Mouse (Mus musculus): Measurements from ENCODE around the gene Lrrc55. TPM values are rescaled to one million over a fixed set of nuclear protein-coding genes. Genes with fewer than 3 reads are reported as not detected.
A peak's percentile ranks its signal among the peaks of the same experiment; 100 is the strongest.

The Lrrc55 gene
- total RNA-seq, 2 experiments from 2014 or later: 1.8 to 2.0 TPM

DNA sequence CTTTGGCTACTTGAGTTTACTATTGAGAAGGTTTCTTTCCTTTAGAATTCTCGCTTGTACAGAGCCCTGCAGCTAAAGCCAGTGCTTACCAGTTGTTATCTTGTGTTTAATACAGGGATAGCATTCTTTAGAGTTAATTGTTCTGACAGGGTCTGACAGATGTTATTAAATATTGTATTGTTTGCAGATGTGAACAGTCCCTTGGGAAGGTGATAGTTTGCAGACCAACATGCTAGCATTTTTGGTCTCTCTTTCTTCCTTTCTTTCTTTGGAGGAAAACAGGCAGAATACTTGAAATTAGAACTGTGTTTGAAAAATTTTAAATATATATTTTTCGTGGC, 24.3 kb downstream of the Lrrc55 start:
- no peak for DNase-seq
- intact Hi-C loops (cut with DNase I): loop anchor here (2.0 kb wide), 1 partner anchor 38 kb away; no protein-coding TSS in a partner anchor

DNA sequence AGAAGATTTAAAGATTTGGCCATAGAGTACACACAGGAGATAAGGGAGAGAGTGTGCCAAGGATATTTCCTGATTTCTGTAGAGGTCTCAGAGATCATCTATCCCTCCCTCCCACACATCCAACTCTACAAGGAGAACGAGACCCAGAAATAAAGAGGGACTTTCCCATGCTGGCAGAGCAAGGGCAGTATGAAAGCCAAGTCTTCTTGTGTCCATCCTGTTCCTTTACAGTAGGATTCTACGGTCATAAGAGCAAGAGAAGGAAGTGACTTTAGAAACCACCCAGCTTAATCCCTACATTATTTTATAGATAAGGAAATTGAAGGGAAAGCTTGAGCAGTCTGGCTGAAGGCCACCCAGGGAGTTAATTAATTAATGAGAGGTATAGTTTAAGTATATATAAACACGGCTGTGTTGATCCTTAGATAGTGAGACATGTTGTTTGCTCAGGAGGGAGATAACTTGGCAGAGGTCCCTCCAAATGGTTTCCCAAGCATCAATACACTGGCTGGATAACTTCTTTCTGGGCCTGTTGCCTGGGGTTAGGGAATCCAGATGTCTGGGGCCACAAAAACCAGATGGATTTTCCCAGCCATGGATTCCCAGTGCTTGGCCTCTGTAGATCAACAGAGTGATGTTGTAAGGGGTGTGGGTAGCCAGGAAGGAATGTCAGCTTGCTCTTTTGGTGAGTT, 24.8 kb downstream of the Lrrc55 start:
- peak; percentile 33 to 63 for DNase-seq
- intact Hi-C loops (cut with DNase I): loop anchor here (2.0 kb wide), 1 partner anchor 37 kb away; no protein-coding TSS in a partner anchor

DNA sequence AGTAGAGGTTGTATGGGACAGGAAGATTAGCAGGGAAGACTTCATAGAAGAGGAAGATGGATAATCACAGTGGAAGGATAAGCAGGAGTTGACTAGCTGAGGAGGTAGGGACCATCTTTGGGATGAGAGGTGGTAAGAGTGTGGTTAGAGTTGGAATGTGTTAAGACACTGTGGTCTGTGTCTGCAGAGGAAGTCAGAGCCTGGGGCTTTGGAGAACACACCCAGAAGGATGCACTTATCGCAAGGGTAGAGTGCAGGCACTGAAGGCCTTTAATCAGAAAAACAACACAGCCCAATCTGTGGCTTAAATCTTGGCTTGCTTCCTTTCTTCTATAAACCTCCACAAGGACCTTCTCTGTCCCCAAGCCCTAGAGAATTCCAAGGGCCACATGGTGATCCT, 28.7 kb downstream of the Lrrc55 start:
- intact Hi-C loops (cut with DNase I): no loop called here
- no peak for DNase-seq

DNA sequence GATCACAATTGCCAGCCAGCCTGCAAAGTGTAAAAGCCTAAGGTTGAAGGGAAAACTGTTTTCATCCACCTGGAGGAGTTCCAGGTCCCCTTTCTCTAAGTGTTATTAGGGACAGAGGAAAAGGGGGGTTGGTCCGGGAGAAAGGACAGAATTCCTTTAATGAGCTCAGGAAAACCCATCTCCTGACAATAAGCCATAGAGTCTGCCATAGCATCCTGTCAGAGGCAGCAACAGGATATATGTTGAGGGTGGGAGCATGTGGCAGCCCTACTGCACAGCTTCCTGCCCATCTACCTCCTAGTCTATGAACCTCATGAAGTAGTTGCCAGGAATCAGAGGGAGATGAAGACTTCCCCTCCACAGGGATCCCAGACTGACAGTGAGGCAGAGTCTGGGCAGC, 29.4 kb downstream of the Lrrc55 start:
- no peak for DNase-seq
- intact Hi-C loops (cut with DNase I): no loop called here

DNA sequence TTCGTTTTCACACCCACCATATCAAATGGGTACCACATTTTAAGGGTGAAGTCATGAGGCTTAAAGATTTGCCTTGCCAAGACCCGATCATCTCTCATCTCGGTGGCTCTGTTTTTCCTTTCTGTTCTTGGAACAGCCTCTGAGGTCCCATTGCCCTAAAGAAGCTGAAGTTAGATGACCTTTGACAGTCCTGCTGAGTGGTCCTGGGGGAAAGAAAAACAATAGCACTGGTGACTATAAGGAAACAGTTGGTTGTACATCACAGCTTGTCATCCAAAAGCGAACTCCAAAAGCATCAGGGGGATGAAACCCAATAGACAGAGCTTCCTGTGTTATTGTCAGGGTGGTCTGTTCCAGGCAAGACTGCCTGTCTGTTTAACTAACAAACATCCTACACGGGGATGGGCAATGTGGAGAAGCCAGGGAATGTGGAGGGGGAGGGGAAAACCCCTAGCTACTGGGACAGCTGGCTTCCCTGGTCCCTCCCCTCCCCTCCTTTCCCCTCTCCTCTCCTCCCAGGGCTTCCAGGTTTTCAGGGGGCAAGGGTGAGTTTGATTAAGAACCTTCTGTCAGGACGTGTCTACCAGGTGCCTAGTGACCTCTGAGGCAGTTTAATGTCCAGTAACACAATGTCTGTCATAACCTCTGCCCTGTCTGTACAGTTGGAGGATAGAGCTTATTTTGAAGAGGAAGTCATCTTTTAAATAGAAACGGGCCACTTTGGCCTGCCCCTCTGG, 33.5 kb downstream of the Lrrc55 start:
- intact Hi-C loops (cut with DNase I): no loop called here
- no peak for DNase-seq

DNA sequence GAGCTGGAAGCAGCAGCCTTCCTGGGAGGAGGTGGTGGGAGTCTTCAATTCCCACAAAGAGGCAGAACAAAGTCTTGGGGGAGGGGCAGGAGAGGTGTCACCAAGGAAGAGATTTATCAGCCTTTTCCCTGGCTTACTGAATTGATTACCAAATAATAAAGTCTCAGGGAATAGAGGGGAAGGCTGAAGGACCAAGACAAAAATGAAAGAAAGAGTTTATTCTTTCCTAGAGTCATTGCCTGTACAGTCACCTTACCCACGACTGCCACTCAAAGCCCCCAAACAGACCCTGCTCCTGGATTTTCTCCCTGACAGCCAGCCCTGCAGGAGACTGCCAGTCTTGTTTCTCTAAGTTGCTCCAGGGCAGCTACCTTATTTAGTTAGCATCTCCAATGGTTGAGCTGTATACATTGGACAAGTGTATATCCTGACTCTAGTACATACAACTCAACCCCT, 35.3 kb downstream of the Lrrc55 start:
- intact Hi-C loops (cut with DNase I): no loop called here

DNA sequence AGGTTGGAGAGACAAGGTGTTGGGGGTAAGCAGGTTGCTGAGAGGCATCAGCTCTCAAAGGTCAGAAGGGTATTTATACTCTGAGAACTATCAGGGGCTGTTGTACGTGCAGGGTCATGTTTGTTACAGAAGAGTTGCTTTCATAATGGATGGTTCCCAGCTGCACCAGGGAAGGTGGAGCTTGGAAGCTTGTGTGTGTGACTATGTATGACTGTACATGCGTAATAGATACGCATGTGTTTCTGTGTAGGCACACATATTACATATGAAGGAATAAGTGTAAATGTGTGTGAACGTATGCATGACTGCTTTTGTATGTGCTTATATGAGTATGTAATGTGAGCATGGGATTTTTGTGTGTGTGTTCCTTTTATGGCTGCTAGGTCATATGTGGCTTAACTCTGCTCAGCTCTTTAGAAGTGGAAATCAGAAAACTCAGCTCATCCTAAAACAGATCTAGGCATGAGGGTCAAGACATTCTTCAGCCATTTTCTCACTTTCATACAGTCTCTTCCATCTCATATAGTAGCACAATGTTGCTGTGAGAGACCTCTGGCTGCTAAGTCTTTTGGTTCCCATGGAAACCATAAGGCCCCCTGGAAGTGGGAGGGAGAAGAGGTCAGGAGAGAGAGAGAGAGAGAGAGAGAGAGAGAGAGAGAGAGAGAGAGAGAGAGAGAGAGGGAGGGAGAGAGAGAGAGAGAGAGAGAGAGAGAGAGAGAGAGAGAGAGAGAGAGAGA, 35.9 kb downstream of the Lrrc55 start:
- intact Hi-C loops (cut with DNase I): no loop called here
- no peak for DNase-seq

More for the DNA sequence above, 35.3 kb downstream of the Lrrc55 start:
- DNase-seq: no peak

DNA sequence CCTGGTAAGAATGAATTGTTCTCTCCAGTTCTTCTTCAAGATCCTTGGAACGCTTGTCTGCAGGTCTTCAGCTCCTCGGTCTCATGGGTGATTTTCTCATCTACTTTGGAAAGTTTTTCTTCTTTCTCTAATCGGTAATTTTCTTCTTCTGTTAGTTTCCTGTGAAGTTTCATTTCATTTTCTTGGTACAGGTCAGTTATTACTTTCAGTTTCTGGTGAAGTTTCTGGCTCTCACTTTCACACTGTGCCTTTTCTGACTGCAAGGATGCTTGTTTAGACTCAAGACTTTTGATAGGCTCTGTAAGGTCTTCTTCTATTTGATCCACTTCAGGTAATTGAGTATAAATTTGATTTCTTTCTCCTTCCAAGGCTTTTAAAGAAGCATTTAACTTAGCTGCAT, 39.6 kb downstream of the Lrrc55 start:
- DNase-seq: no peak
- intact Hi-C loops (cut with DNase I): no loop called here

DNA sequence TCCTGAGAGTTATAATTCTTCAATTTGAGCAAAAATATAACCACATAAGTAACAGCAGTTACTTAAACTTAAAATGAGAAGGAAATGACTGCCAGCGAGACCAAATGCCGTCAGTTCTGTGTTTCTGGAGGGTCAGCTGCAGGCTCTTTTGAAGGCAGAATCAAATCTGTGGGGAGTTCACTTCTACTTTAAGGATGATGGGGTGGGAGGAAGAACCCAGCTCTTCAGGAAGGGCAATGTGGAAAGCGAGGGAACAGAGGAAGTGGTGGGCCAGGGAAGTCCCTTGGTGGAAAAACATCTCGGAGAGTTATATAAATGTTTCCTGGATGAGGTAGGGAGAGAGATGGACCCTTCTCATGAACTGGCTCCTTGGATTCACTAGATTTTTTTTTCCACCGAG, 40.9 kb downstream of the Lrrc55 start:
- no peak for DNase-seq
- intact Hi-C loops (cut with DNase I): no loop called here

DNA sequence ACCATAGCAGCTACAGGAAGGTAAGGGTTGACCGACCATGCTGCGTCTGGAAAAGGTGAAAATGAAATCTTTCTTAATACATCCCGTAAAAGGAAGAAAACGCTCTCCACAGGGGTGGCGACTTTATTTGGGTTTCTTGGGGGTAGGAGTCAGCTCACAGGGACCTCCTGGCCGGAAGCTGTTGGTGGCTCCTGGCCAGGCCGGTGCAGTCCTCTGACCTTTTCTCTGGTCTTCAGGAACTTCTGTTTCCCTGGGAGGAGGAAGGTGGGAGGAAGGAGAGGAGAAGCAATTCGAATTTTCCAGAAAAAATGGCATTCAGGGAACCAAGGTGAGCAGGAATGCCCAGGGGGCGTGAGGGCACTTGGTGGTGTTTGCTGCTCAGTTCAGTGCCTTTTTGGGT, 41.7 kb downstream of the Lrrc55 start:
- intact Hi-C loops (cut with DNase I): no loop called here
- no peak for DNase-seq

DNA sequence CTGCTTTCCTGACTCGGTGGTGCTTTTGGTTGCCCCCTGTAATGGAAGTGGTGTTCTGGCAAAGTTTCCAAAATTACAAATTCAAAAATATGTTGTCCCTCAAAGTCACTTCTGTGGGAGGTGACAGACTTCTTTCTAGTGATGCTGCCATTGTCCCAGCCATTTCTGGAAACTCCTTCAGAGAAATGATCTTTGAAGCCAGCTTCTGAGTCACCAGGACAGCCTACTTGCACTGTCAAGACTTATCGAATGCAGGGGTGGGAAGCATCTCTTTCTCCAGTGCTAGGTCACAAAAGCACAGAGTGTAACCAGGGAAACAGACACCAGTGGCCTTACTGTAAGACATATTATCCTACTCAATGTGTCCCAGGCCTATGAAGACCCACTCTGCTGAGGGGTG, 45.8 kb downstream of the Lrrc55 start:
- DNase-seq: no peak
- intact Hi-C loops (cut with DNase I): no loop called here

DNA sequence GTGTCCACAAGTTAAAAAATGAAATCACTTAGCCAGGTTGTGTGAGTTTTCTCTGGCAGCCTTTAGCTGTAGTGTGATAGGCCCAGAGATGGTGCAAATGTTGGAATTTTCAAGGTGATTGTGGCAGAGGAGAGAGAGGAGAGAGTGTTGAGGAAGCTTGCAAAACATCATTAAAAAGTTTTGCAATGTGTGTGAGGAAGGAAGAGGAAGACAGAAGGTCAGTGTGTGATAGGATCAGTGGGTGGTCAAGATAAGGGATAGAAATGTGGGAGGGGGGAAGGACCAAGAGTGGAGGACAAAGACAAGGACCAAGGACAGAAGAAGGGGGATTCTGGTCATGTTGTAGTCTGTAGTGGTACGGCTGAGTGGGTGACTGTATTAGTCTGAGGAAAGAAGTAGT, 46.6 kb downstream of the Lrrc55 start:
- intact Hi-C loops (cut with DNase I): no loop called here

DNA sequence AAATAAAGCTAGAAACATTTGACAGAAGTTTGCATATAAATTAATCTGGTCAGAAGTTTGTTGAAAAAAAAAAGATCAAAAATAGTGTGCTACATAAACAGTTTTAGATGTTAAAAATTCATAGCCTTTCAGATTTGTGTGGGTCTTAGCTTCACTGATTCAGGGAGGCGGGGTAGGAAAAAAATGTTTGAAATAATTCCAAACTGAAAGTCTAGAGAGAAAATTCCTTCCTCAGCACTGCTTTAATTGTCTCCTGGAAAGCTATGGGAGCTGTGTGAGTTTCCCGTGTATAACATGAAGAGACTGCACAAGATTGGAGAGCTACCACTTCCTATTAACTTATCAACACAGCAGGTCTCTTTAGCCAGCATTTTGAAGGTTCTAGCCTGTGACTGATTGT, 49.5 kb downstream of the Lrrc55 start:
- DNase-seq: no peak
- intact Hi-C loops (cut with DNase I): no loop called here

More for the DNA sequence above, 46.6 kb downstream of the Lrrc55 start:
- DNase-seq: no peak

DNA sequence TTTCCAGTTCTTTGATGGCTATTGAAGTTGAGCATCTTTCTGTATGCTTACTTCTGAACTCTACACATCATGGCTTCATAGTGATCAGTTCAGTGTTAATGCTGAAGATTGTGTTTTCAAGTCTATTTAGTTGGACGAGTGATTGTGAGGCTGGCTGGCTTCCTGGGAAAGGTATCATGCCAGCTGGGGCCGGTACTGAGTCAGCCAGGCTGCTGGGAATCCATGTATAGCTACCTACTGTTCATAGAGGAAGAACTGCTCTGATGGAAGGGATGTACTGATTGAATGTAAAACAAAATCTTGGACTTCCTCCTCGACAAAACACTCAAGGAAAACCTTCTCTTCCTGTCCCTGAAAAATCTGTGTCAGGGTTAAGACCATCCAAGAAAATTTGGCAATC, 51.7 kb downstream of the Lrrc55 start:
- intact Hi-C loops (cut with DNase I): no loop called here

DNA sequence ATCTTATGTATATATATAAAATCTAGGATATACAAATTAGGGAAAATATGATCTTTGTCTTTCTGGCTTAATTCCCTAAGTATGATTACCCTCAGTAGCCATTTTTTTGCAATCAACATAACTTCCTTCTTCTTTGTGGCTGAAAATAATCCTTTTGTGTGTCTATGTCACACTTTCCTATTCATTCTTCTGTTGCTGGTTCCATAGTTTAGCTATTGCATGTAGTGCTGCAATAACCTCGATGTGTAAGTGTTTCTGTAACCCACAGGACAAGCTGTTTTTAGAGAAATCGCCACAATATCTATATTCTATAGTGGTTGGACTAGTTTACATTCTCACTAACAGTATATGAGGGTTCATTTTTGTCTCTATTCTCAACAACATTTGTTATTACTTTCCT, 52.1 kb downstream of the Lrrc55 start:
- intact Hi-C loops (cut with DNase I): no loop called here

More for the DNA sequence above, 51.7 kb downstream of the Lrrc55 start:
- no peak for DNase-seq

DNA sequence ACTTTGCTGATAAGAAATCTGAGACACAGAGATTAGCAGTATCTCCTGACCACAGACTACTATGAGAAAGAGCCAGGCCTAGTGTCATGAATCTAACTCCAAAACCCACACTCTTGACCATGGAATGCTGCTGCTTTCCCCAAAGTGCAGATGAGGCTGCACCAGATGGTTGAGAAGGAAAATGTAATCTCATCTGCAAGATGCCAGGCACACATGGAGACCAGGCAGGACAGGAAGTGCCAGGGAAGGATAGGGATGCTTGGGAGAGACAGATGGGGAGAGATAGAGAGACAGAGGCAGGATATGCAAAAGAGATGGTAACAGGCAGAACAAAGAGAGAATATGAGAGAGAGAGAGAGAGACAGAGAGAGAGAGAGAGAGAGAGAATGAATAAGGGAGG, 56.2 kb downstream of the Lrrc55 start:
- intact Hi-C loops (cut with DNase I): no loop called here

More for the DNA sequence above, 52.1 kb downstream of the Lrrc55 start:
- DNase-seq: no peak

DNA sequence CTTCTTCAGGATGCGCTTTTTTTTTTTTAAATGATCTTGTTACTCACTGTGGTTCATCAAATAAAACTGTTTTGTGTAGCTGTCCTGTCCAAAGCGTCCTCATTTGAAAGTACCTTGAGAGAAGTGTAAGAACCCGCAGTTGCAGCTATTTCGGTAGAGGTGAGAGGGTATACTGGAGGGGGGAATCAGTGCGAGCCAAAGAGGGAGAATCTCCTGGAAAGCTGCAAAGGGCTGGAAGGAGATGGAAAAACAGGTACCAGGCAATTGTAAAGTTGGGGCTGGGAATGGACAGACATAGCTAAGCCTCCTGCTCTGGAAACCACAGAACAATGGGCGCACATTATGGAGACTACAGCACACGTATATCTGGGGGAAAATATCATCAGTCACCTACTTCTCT, 57.2 kb downstream of the Lrrc55 start:
- DNase-seq: no peak
- intact Hi-C loops (cut with DNase I): no loop called here

More for the DNA sequence above, 56.2 kb downstream of the Lrrc55 start:
- DNase-seq: no peak

DNA sequence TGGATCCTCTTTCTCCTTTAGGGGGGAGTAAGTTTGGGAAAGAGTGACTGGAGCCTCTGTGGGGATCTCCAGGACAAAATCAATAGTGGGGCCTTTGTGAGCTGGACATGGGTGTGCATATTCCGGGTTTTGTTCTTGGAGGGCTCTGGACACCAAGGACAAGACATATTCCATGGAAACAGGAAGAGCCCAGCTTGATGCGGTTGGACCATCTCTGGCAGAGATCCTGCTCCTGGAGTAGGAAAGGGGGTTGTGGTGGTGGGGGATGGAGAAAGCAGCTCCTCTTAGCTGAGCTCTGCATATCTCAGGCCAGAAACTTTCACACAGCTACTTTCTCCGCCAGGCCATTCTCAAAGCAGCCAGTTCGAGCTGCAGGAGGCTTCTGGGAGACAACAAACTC, 57.6 kb downstream of the Lrrc55 start:
- intact Hi-C loops (cut with DNase I): no loop called here
- DNase-seq: no peak

DNA sequence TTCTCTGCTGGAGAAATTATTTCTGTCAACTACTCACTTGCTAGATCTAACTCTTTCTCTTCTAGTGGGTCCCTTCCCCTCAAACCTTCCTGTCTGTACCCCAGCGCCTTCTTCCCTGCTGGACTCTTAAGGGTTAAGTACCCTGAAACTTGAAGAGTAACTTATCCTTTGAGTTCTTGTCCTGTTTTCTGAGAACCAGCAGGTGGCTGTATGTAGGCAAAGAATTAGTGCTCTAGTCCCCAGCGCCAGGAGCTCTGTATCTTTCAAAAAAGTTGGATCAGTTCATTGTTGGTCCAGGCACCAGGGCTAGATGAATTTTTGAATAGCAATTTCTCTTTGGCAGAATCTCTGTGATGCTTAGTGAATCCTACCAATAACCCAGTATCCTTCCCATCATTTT, 58.9 kb downstream of the Lrrc55 start:
- no peak for DNase-seq
- intact Hi-C loops (cut with DNase I): no loop called here

DNA sequence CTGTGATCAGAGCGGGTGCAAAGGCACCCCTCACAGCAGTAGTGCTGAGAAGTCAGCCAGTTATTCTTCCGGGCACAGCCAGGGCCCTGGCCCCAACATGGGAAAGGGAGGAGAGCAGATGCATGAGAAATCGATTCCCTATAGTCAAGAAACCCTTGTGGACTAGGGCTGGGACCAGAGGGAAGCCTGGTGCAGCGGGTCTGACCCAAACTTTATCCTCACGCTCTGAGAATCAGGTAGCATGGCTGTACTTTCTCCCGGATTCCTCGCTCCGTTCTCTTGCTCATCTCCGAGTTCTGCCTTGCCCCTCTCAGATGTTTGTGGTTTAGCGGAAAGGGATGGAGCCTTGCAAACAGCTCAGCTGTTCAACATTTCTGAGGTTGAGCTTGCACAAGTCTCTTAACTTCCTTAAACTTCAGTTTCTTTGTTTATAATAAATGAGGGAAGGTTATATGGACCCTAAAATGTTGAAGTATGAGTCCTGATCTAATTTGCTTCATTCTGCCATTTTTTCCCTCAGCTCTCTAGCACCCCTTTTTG, 59.3 kb downstream of the Lrrc55 start:
- peak in 1 of 2 experiments; percentile 22 for DNase-seq
- intact Hi-C loops (cut with DNase I): no loop called here

DNA sequence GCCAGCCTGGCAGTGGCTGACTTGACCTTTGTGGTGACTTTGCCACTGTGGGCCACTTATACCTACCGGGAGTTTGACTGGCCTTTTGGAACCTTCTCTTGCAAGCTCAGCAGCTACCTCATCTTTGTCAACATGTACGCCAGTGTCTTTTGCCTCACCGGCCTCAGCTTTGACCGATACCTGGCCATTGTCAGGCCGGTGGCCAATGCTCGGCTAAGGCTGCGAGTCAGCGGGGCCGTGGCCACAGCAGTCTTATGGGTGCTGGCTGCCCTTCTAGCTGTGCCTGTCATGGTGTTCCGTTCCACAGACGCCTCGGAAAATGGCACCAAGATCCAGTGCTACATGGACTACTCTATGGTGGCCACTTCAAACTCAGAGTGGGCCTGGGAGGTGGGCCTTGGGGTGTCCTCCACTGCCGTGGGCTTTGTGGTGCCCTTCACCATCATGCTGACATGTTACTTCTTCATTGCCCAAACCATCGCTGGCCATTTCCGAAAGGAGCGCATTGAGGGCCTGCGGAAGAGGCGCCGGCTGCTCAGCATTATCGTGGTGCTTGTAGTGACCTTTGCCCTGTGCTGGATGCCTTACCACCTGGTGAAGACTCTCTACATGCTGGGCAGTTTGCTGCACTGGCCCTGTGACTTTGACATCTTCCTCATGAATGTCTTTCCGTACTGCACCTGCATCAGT, 60.0 kb downstream of the Lrrc55 start:
- intact Hi-C loops (cut with DNase I): no loop called here
- no peak for DNase-seq
